Mouse (Mus musculus): ENCODE data around the gene Shank1. TPM values are rescaled to one million over a fixed set of nuclear protein-coding genes. Genes with fewer than 3 reads are reported as not detected.
A peak's percentile ranks its signal among the peaks of the same experiment; 100 is the strongest.

Gene Shank1
- 0.62 and 0.69 TPM in 2 replicates for polyA plus RNA-seq (2014; fragmentation: Nextera tagmentation; extraction: Ambion mirVana)

GRCm38 (mm10) chr7:44309475-44310284 is at the start of gene Shank1:
Gene Shank1 (plus strand): TSS chr7:44310253.
- no peak within 1 kb of the TSS for H3K9ac ChIP-seq (ENCODE audit: low read depth, low read length)
- H3K27me3 ChIP-seq (replicated peaks; ENCODE audit: control insufficient read depth, insufficient read depth, low read length) = peaks cover 66% of the 10 kb centered on the region
- ATAC-seq (replicated peaks; ENCODE audit: low FRiP score) (no peak), DNase-seq (ENCODE audit: low spot score) (no peak)
- peaks cover 15% of the 10 kb centered on the region for H3K4me1 ChIP-seq (replicated peaks; ENCODE audit: control insufficient read depth, insufficient read depth, low read length)
- no peaks in the 10 kb centered on the region for H3K36me3 ChIP-seq (ENCODE audit: control insufficient read depth, insufficient read depth, low read length)
- 13% methylated on average over 19 of the region's 22 CpGs for WGBS
- peak within 1 kb of the TSS; percentile 44 for H3K4me3 ChIP-seq (ENCODE audit: low read depth, low read length)
- H3K9me3 ChIP-seq (ENCODE audit: control insufficient read depth, low read length) = no peaks in the 10 kb centered on the region
- H3K4me2 ChIP-seq = peak within 1 kb of the TSS; percentile 76
- H3K27ac ChIP-seq (ENCODE audit: low read depth, low read length) = no peak within 1 kb of the TSS

GRCm38 (mm10) chr7:44260410-44260809 is 49.6 kb upstream of the Shank1 start:
- H3K27ac ChIP-seq (ENCODE audit: low read depth, low read length) = no peak overlapping the region
- no peak overlapping the region for H3K9ac ChIP-seq (ENCODE audit: low read depth, low read length)
- H3K27me3 ChIP-seq (replicated peaks; ENCODE audit: control insufficient read depth, insufficient read depth, low read length) = peaks cover 17% of the 10 kb centered on the region
- H3K4me2 ChIP-seq = no peak overlapping the region
- no peak overlapping the region for H3K4me3 ChIP-seq (ENCODE audit: low read depth, low read length)
- WGBS = 66% methylated on average over 6 of the region's 6 CpGs
- ATAC-seq (replicated peaks; ENCODE audit: low FRiP score) (no peak), DNase-seq (ENCODE audit: low spot score) (no peak)
- H3K4me1 ChIP-seq (replicated peaks; ENCODE audit: control insufficient read depth, insufficient read depth, low read length) = peaks cover 4% of the 10 kb centered on the region
- H3K9me3 ChIP-seq (ENCODE audit: control insufficient read depth, low read length) = no peaks in the 10 kb centered on the region
- H3K36me3 ChIP-seq (ENCODE audit: control insufficient read depth, insufficient read depth, low read length) = no peaks in the 10 kb centered on the region

- H3K4me2 ChIP-seq = no peak within 1 kb of the TSS
- H3K27me3 ChIP-seq (replicated peaks; ENCODE audit: control insufficient read depth, insufficient read depth, low read length) = peaks cover 17% of the 10 kb centered on the region
- WGBS = 58% methylated on average over 5 of the region's 5 CpGs
- no peak within 1 kb of the TSS for H3K4me3 ChIP-seq (ENCODE audit: low read depth, low read length)
- no peak within 1 kb of the TSS for H3K9ac ChIP-seq (ENCODE audit: low read depth, low read length)
- DNase-seq (ENCODE audit: low spot score) (no peak), ATAC-seq (replicated peaks; ENCODE audit: low FRiP score) (no peak)
- H3K36me3 ChIP-seq (ENCODE audit: control insufficient read depth, insufficient read depth, low read length) = no peaks in the 10 kb centered on the region
- peaks cover 4% of the 10 kb centered on the region for H3K4me1 ChIP-seq (replicated peaks; ENCODE audit: control insufficient read depth, insufficient read depth, low read length)
- no peak within 1 kb of the TSS for H3K27ac ChIP-seq (ENCODE audit: low read depth, low read length)
- no peaks in the 10 kb centered on the region for H3K9me3 ChIP-seq (ENCODE audit: control insufficient read depth, low read length)
Observed at GRCm38 (mm10) chr7:44261147-44261546, 48.9 kb upstream of the Shank1 start, which contains the start of gene Gm15517. Gene Gm15517 (plus strand): TSS chr7:44261447.

GRCm38 (mm10) chr7:44262791-44263643 is 47.0 kb upstream of the Shank1 start:
- Histone ChIP-seq H3K9me3 (ENCODE audit: control insufficient read depth, low read length) (no peaks in the 10 kb centered on the region), H3K9ac (ENCODE audit: low read depth, low read length) (no peak overlapping the region), H3K4me2 (peak overlapping the region; percentile 49), H3K27ac (ENCODE audit: low read depth, low read length) (no peak overlapping the region), H3K36me3 (ENCODE audit: control insufficient read depth, insufficient read depth, low read length) (no peaks in the 10 kb centered on the region), H3K27me3 (replicated peaks; ENCODE audit: control insufficient read depth, insufficient read depth, low read length) (peaks cover 20% of the 10 kb centered on the region), H3K4me1 (replicated peaks; ENCODE audit: control insufficient read depth, insufficient read depth, low read length) (peaks cover 4% of the 10 kb centered on the region), H3K4me3 (ENCODE audit: low read depth, low read length) (no peak overlapping the region)
- DNase-seq (ENCODE audit: low spot score) (peak; percentile 85), ATAC-seq (replicated peaks; ENCODE audit: low FRiP score) (no peak; the same call in 1 of the 2 replicates)
- 4% methylated on average over 34 of the region's 34 CpGs for WGBS

GRCm38 (mm10) chr7:44268117-44268516 is 41.9 kb upstream of the Shank1 start:
- peaks cover 19% of the 10 kb centered on the region for H3K27me3 ChIP-seq (replicated peaks; ENCODE audit: control insufficient read depth, insufficient read depth, low read length)
- 75% methylated on average over 11 of the region's 11 CpGs for WGBS
- no peak overlapping the region for H3K27ac ChIP-seq (ENCODE audit: low read depth, low read length)

GRCm38 (mm10) chr7:44269397-44269796 is 40.7 kb upstream of the Shank1 start:
- H3K36me3 ChIP-seq (ENCODE audit: control insufficient read depth, insufficient read depth, low read length) = no peaks in the 10 kb centered on the region
- H3K4me1 ChIP-seq (replicated peaks; ENCODE audit: control insufficient read depth, insufficient read depth, low read length) = no peaks in the 10 kb centered on the region
- peaks cover 17% of the 10 kb centered on the region for H3K27me3 ChIP-seq (replicated peaks; ENCODE audit: control insufficient read depth, insufficient read depth, low read length)
- DNase-seq (ENCODE audit: low spot score) = no peak
- WGBS = 72% methylated on average over 2 of the region's 2 CpGs
- H3K9ac ChIP-seq (ENCODE audit: low read depth, low read length) = no peak overlapping the region
- no peak overlapping the region for H3K27ac ChIP-seq (ENCODE audit: low read depth, low read length)
- no peak overlapping the region for H3K4me3 ChIP-seq (ENCODE audit: low read depth, low read length)
- no peaks in the 10 kb centered on the region for H3K9me3 ChIP-seq (ENCODE audit: control insufficient read depth, low read length)
- H3K4me2 ChIP-seq = no peak overlapping the region
- ATAC-seq (replicated peaks; ENCODE audit: low FRiP score) = no peak

More at GRCm38 (mm10) chr7:44268117-44268516, 41.9 kb upstream of the Shank1 start:
- Histone ChIP-seq H3K9ac (ENCODE audit: low read depth, low read length) (no peak overlapping the region), H3K9me3 (ENCODE audit: control insufficient read depth, low read length) (no peaks in the 10 kb centered on the region), H3K4me1 (replicated peaks; ENCODE audit: control insufficient read depth, insufficient read depth, low read length) (peaks cover 2% of the 10 kb centered on the region), H3K4me3 (ENCODE audit: low read depth, low read length) (no peak overlapping the region), H3K4me2 (no peak overlapping the region), H3K36me3 (ENCODE audit: control insufficient read depth, insufficient read depth, low read length) (no peaks in the 10 kb centered on the region)
- DNase-seq (ENCODE audit: low spot score) (no peak), ATAC-seq (replicated peaks; ENCODE audit: low FRiP score) (no peak)

- WGBS = 68% methylated on average over 2 of the region's 2 CpGs
- H3K9me3 ChIP-seq (ENCODE audit: control insufficient read depth, low read length) = no peaks in the 10 kb centered on the region
- no peak overlapping the region for H3K27ac ChIP-seq (ENCODE audit: low read depth, low read length)
- no peaks in the 10 kb centered on the region for H3K4me1 ChIP-seq (replicated peaks; ENCODE audit: control insufficient read depth, insufficient read depth, low read length)
- H3K4me2 ChIP-seq = no peak overlapping the region
- ATAC-seq (replicated peaks; ENCODE audit: low FRiP score) (no peak), DNase-seq (ENCODE audit: low spot score) (no peak)
- H3K27me3 ChIP-seq (replicated peaks; ENCODE audit: control insufficient read depth, insufficient read depth, low read length) = peaks cover 19% of the 10 kb centered on the region
- no peak overlapping the region for H3K4me3 ChIP-seq (ENCODE audit: low read depth, low read length)
- H3K36me3 ChIP-seq (ENCODE audit: control insufficient read depth, insufficient read depth, low read length) = no peaks in the 10 kb centered on the region
- H3K9ac ChIP-seq (ENCODE audit: low read depth, low read length) = no peak overlapping the region
Observed at GRCm38 (mm10) chr7:44271309-44271708, 38.7 kb upstream of the Shank1 start.

- H3K27me3 ChIP-seq (replicated peaks; ENCODE audit: control insufficient read depth, insufficient read depth, low read length) = peaks cover 19% of the 10 kb centered on the region
- H3K4me3 ChIP-seq (ENCODE audit: low read depth, low read length) = no peak overlapping the region
- H3K27ac ChIP-seq (ENCODE audit: low read depth, low read length) = no peak overlapping the region
- no peak for DNase-seq (ENCODE audit: low spot score)
- H3K9me3 ChIP-seq (ENCODE audit: control insufficient read depth, low read length) = no peaks in the 10 kb centered on the region
- WGBS = 77% methylated on average over 7 of the region's 7 CpGs
- H3K9ac ChIP-seq (ENCODE audit: low read depth, low read length) = no peak overlapping the region
- no peaks in the 10 kb centered on the region for H3K36me3 ChIP-seq (ENCODE audit: control insufficient read depth, insufficient read depth, low read length)
- no peak overlapping the region for H3K4me2 ChIP-seq
- no peak for ATAC-seq (replicated peaks; ENCODE audit: low FRiP score)
- H3K4me1 ChIP-seq (replicated peaks; ENCODE audit: control insufficient read depth, insufficient read depth, low read length) = no peaks in the 10 kb centered on the region
Observed at GRCm38 (mm10) chr7:44272546-44272945, 37.5 kb upstream of the Shank1 start.

All from liver, embryonic 11.5 days (tissue).